Mouse (Mus musculus) C2C12 (cell line): ENCODE results near the gene Rbp3. TPM values are rescaled to one million over a fixed set of nuclear protein-coding genes. Genes with fewer than 3 reads are reported as not detected.

ENCODE experiments used
- H3K27me3 ChIP-seq: one replicate; pipeline ENCODE4 v1.6.1; 2011; ENCODE audit not compliant: control insufficient read depth, insufficient read depth, insufficient read length
- H3K36me3 ChIP-seq: one replicate; pipeline ENCODE4 v1.6.1; 2011; ENCODE audit not compliant: control insufficient read depth, insufficient read depth
- H3K4me3 ChIP-seq: one replicate; pipeline ENCODE4 v1.5.1; 2011; ENCODE audit warnings: mild to moderate bottlenecking, control low read depth; ENCODE audit not compliant: poor library complexity, insufficient read depth, severe bottlenecking
- H3K79me2 ChIP-seq: one replicate; pipeline ENCODE4 v1.6.1; 2011; ENCODE audit not compliant: control insufficient read depth, insufficient read depth
- H3K79me3 ChIP-seq: one replicate; pipeline ENCODE4 v1.6.1; 2011; ENCODE audit warnings: low read depth, control low read depth
- H3ac ChIP-seq: one replicate; pipeline ENCODE3; 2011; ENCODE audit warnings: low read depth; ENCODE audit not compliant: control insufficient read depth, insufficient read length
- CEBPB ChIP-seq: IDR thresholded peaks from one replicate; pipeline ENCODE4 v1.6.1; 2011; ENCODE audit warnings: low read depth, mild to moderate bottlenecking, control low read depth, moderate library complexity
- CTCF ChIP-seq: IDR thresholded peaks from one replicate; pipeline ENCODE4 v1.5.1; 2011; ENCODE audit not compliant: control insufficient read depth, insufficient read depth, insufficient read length
- FOSL1 ChIP-seq: IDR thresholded peaks from one replicate; pipeline ENCODE4 v1.8.0; 2011; ENCODE audit warnings: mild to moderate bottlenecking, low read length; ENCODE audit not compliant: poor library complexity, insufficient read depth, severe bottlenecking
- MAX ChIP-seq: IDR thresholded peaks from one replicate; pipeline ENCODE4 v1.6.1; 2011; ENCODE audit warnings: mild to moderate bottlenecking, control low read depth
- MYOD1 ChIP-seq: IDR thresholded peaks from one replicate; pipeline ENCODE4 v1.6.1; 2011; ENCODE audit warnings: low read depth; ENCODE audit not compliant: control insufficient read depth, insufficient read length
- MYOG ChIP-seq: IDR thresholded peaks from one replicate; pipeline ENCODE4 v1.6.1; 2011; ENCODE audit not compliant: control insufficient read depth, insufficient read length; ENCODE audit errors: extremely low read depth
- USF1 ChIP-seq: IDR thresholded peaks from one replicate; pipeline ENCODE4 v1.6.1; 2011; ENCODE audit warnings: low read depth, mild to moderate bottlenecking, control low read depth, moderate library complexity
- polyA plus RNA-seq: library from polyadenylated mRNA; unstranded; fragments of >200 nt; fragmentation: generic; extraction: Trizol; gene quantifications from one replicate; pipeline ENCODE4 v1.2.1, GENCODE M21; 2012; ENCODE audit warnings: missing spikeins

Rbp3 gene
- polyA plus RNA-seq, 1 experiment: not detected

DNA sequence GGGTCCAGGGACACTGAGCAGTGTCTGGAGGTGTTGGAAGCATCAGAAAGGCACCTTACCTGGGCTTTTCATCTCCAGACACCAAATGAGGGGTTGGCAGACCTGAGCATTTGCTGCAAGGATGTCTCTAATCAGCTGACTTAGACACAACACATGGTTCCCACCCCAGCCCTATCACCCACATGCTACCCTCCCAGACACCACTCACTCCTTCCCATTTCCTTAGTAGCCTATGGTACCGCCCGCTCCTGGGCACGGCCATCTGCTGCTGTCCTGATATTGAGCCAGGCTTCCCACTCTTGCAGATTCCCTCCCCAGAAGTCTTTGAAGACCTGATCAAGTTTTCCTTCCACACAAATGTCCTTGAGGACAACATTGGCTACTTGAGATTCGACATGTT lies 4.4 kb downstream of the Rbp3 start:
- no peaks in the 10 kb centered on the region for H3K36me3 ChIP-seq
- no peaks in the 10 kb centered on the region for H3K79me2 ChIP-seq
- H3K4me3 ChIP-seq: no peak overlapping the region
- H3K79me3 ChIP-seq: no peaks in the 10 kb centered on the region
- peaks cover 31% of the 10 kb centered on the region for H3K27me3 ChIP-seq
- no peak for TF ChIP-seq MAX
- no peak for TF ChIP-seq CEBPB
- no peak for TF ChIP-seq MYOG
- no peak for TF ChIP-seq MYOD1
- no peak for TF ChIP-seq FOSL1
- no peak overlapping the region for H3ac ChIP-seq

DNA sequence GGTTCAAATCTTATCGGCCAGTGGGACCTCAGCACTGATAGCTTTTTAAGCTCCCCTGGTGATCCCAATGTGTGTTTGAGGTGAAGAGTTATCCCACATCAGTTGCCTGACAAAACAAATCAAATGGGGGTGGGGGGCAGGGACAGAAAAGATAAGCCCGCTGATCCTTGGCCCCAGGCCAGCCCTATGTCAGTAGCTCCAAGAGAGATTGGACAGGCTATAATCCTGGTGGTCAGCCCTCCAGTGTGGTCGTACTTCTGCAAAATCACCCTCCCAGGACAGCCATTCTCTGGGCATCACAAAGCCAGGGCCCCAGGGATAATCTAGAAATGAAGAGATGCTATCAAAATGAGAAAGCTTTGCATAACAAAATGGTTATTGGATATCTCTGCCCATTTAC lies 5.0 kb downstream of the Rbp3 start:
- TF ChIP-seq MYOD1 (no peak), USF1 (no peak), CTCF (no peak), FOSL1 (no peak), MYOG (no peak), CEBPB (no peak), MAX (no peak)
- peaks cover 31% of the 10 kb centered on the region for H3K27me3 ChIP-seq

DNA sequence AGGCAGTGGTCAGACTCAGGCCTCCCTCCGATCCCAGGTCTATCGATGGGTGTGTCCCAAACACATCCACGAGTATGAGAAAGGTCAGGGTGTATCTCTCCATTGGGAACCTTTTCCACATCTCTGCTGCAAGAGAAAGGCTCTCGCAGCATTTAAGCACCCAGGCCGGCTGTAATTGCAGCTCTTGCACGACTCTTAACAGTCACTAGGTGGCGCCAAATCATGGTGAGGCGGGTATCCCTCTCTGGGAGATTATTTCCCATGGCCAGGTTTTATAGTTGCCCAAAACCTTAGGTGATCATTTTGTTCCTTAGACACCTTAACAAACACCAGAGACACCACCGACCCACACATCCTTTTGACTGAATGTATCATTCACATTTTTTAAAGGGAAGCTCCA lies 5.5 kb downstream of the Rbp3 start:
- Histone ChIP-seq H3ac (no peak overlapping the region), H3K79me2 (no peaks in the 10 kb centered on the region), H3K4me3 (no peak overlapping the region), H3K36me3 (no peaks in the 10 kb centered on the region), H3K79me3 (no peaks in the 10 kb centered on the region), H3K27me3 (peaks cover 29% of the 10 kb centered on the region)
- TF ChIP-seq MAX: no peak
- no peak for TF ChIP-seq MYOD1
- no peak for TF ChIP-seq CEBPB
- TF ChIP-seq CTCF: peak; percentile 69

More for the DNA sequence above, 5.0 kb downstream of the Rbp3 start:
- H3ac ChIP-seq: no peak overlapping the region
- no peaks in the 10 kb centered on the region for H3K79me3 ChIP-seq
- H3K4me3 ChIP-seq: no peak overlapping the region
- H3K79me2 ChIP-seq: no peaks in the 10 kb centered on the region
- H3K36me3 ChIP-seq: no peaks in the 10 kb centered on the region

DNA sequence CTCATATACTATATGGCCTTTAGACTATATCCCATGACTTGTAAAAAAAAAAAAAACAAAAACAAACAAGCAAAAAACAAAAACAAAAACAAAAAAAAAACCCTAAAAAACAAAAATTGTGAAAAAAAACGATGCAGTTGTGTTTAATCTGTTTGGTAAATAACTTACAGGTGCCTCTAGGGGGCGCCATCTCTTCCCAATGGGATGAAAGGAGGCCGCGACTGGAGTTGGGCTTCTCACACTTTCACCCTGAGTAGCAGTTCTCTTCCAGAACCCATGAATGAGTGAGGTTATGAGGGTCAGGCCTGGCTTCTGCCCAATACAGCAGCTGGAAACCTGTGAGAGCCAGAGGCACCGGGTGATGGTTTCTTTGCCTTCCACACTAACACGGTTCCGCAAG lies 11.9 kb downstream of the Rbp3 start:
- H3ac ChIP-seq: no peak overlapping the region
- no peak overlapping the region for H3K4me3 ChIP-seq
- no peaks in the 10 kb centered on the region for H3K79me2 ChIP-seq
- H3K79me3 ChIP-seq: no peaks in the 10 kb centered on the region
- TF ChIP-seq MYOD1: no peak
- TF ChIP-seq FOSL1: no peak
- no peak for TF ChIP-seq MAX
- no peak for TF ChIP-seq USF1
- no peak for TF ChIP-seq MYOG
- no peak for TF ChIP-seq CTCF
- TF ChIP-seq CEBPB: no peak
- peaks cover 1% of the 10 kb centered on the region for H3K27me3 ChIP-seq
- H3K36me3 ChIP-seq: no peaks in the 10 kb centered on the region

DNA sequence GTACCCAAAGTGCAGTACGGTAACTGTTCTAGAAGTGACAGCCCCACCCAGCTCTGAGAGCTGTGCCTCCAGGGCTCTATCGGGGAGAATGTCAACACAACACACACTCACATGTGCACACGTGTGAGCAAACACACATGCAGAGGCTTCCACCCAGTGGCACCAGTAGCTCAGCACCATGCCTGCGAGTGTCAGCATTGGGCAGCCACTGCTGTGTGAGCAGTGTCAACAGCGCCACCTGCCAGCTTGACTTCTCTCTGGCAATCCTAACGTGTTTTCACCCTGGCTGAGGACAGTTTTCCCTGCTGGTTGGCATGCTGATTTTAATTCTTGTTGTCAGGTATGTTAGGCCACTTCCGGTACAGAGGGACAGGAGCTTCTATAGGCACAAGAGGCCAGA lies 18.9 kb downstream of the Rbp3 start:
- Histone ChIP-seq H3K36me3 (no peaks in the 10 kb centered on the region), H3K79me2 (no peaks in the 10 kb centered on the region), H3K4me3 (no peak overlapping the region), H3K79me3 (no peaks in the 10 kb centered on the region), H3ac (no peak overlapping the region), H3K27me3 (peaks cover 10% of the 10 kb centered on the region)
- no peak for TF ChIP-seq MYOG
- TF ChIP-seq CTCF: peak; percentile 64

DNA sequence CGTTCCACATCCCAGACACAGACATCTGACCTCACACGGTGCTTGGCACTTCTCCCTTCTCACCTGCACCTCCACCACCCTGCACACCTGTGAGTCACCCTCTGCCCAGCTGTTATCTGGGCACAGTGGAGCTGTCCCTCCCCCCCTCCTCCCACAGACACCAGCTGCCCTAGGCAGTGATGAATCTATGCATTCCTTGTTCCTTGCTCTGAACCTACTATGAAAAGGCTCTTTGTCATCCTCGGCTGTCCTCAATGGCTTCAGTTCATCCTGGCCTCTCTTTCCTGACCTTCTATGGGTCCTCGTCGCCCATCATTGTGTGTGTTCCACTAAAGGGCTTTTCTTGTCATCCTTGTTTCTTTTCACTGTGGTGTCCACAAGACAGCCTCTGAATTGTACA lies 20.9 kb downstream of the Rbp3 start:
- Histone ChIP-seq H3K4me3 (no peak overlapping the region), H3K79me2 (no peaks in the 10 kb centered on the region), H3K36me3 (no peaks in the 10 kb centered on the region), H3K79me3 (no peaks in the 10 kb centered on the region), H3K27me3 (peaks cover 27% of the 10 kb centered on the region), H3ac (no peak overlapping the region)
- TF ChIP-seq FOSL1 (no peak), MAX (no peak), CEBPB (no peak), CTCF (no peak), MYOD1 (no peak), MYOG (no peak), USF1 (no peak)
